Mouse (Mus musculus): ENCODE results near the gene St13. TPM values are rescaled to one million over a fixed set of nuclear protein-coding genes. Genes with fewer than 3 reads are reported as not detected.

Gene St13
- polyA plus RNA-seq, 1 experiment from 2014 or later, result 115 TPM

DNA sequence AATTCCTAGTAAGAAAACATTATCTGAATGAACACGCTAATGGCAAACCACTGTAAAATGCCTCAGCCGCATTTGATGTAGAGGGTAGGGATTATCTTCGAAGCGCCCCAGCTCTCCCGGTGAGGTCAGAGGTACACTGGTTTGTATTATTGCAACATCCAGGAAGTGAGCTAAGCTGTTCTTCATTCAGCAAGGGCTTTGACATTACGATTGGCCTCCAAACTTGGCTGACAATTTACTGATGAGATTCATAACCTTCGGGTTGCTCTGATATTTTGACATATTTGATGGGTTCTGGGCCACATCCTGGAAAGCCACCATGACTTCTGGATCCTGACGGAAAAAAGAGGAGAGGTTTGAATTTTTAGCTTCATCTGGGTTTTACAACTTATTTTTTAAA lies 34.6 kb downstream of the St13 start:
- 78% methylated on average over 8 of the region's 8 CpGs for WGBS
- H3K9ac ChIP-seq, result no peak overlapping the region
- ATAC-seq (ENCODE audit: extremely low read depth, insufficient number of reproducible peaks, low FRiP score, low TSS enrichment), result no peak
- peaks cover 76% of the 10 kb centered on the region for H3K36me3 ChIP-seq
- H3K4me3 ChIP-seq, result no peak overlapping the region
- H3K4me2 ChIP-seq, result no peak overlapping the region
- no peak overlapping the region for H3K27ac ChIP-seq (replicated peaks)
- no peaks in the 10 kb centered on the region for H3K27me3 ChIP-seq (replicated peaks)
- H3K4me1 ChIP-seq, result peaks cover 8% of the 10 kb centered on the region
- H3K9me3 ChIP-seq, result no peaks in the 10 kb centered on the region

DNA sequence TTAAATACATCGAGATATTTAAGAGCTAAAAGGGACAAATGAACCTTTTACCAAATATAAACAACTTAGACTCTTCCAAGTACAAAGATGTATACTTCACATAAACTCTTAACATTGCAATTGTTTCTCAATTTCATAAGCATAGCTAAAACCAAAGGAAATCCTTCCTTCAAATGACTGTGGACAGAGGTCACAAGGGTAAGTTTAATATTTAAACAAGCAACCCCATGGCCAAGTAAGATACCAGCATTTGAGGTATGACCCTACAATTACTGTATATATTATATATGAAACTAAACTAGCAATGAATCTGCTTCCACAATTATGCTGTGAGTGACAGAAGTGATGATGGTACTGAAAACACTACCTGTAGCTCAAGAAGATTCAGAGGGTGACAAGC lies 35.6 kb downstream of the St13 start:
- Histone ChIP-seq H3K27me3 (replicated peaks) (no peaks in the 10 kb centered on the region), H3K27ac (replicated peaks) (no peak overlapping the region)
- ATAC-seq (ENCODE audit: extremely low read depth, insufficient number of reproducible peaks, low FRiP score, low TSS enrichment), result no peak

DNA sequence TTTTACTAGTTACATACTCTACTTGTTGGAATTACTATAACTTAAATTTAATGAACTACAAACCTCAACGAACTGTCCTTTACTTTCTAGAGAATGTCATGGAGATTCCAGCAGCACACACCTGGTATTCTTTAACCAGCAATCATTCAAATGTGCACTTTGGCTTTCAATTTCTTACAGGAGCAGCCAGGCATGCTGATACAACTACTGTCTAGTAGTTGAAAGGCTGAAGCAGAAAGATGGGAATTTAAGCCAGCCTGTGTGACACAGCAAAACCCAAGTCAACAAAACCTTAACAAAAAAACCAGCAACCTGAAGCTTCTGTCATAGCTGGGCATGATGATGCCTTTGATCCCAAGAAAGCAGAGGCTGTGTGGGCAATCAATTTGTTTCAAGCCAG lies 37.4 kb downstream of the St13 start:
- Histone ChIP-seq H3K27me3 (replicated peaks) (no peaks in the 10 kb centered on the region), H3K4me3 (no peak overlapping the region), H3K4me2 (no peak overlapping the region), H3K9me3 (no peaks in the 10 kb centered on the region), H3K4me1 (peaks cover 23% of the 10 kb centered on the region), H3K9ac (no peak overlapping the region), H3K27ac (replicated peaks) (no peak overlapping the region), H3K36me3 (peaks cover 50% of the 10 kb centered on the region)
- WGBS, result 78% methylated on average over 1 of the region's 1 CpGs
- ATAC-seq (ENCODE audit: extremely low read depth, insufficient number of reproducible peaks, low FRiP score, low TSS enrichment), result no peak

More for the DNA sequence above, 35.6 kb downstream of the St13 start:
- Histone ChIP-seq H3K36me3 (peaks cover 66% of the 10 kb centered on the region), H3K9me3 (no peaks in the 10 kb centered on the region), H3K4me1 (peaks cover 17% of the 10 kb centered on the region), H3K4me2 (no peak overlapping the region), H3K4me3 (no peak overlapping the region), H3K9ac (no peak overlapping the region)
- WGBS, result 85% methylated on average over 1 of the region's 1 CpGs

DNA sequence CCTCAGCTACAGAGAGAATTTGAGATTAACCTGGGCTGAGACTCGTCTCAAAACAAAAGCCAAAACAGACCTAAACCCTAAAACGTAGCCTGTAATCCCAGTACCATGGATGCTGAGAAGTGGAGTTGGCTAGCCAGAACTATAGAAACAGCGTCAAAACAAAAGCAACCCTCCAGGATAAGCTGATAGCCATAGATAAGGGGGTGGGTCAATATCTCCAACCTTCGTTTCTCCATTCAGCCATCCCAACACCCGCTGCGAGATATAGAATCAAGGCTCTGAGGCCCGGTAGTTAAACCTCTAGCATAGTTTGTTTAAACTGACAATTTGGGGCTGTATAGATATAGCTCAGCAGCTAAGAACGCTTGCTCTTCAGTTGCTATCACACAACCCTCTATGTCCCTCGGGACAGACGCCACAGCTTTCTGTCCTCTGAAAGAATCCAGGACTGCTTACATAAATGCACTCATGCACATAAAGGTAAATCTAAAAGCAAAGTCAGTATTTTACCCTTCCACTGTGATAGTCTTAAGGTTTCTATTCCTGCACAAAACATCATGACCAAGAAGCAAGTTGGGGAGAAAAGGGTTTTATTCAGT lies 38.4 kb downstream of the St13 start:
- H3K9me3 ChIP-seq, result no peaks in the 10 kb centered on the region
- H3K4me3 ChIP-seq, result peak overlapping the region; percentile 73; the same call in 1 of the 2 replicates
- H3K9ac ChIP-seq, result peak overlapping the region; percentile 33
- peaks cover 40% of the 10 kb centered on the region for H3K36me3 ChIP-seq
- peak overlapping the region; percentile 57 for H3K27ac ChIP-seq (replicated peaks)
- WGBS, result 19% methylated on average over 10 of the region's 10 CpGs
- H3K27me3 ChIP-seq (replicated peaks), result no peaks in the 10 kb centered on the region
- H3K4me2 ChIP-seq, result peak overlapping the region; percentile 88
- peaks cover 23% of the 10 kb centered on the region for H3K4me1 ChIP-seq
- ATAC-seq (ENCODE audit: extremely low read depth, insufficient number of reproducible peaks, low FRiP score, low TSS enrichment), result no peak

DNA sequence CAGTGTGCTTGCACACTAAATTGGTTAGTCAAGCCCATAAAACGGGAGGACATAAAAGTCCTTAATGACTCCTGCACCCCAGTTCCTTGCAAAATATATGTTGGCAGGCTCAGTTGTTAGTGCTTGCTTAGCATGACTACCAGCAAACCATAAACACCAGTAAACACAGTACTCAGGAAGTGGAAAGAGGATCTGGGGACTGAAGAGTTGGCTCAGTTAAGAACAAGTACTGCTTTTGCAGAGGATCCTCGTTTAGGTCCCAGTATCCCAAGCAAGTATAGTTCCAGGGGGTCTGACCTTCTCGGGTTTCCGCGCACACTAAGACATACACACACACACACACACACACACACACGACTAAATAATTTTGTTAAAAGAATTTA lies 38.9 kb downstream of the St13 start:
- Histone ChIP-seq H3K4me2 (peak overlapping the region; percentile 88), H3K36me3 (peaks cover 35% of the 10 kb centered on the region), H3K4me1 (peaks cover 23% of the 10 kb centered on the region), H3K9ac (peak overlapping the region; percentile 20), H3K9me3 (no peaks in the 10 kb centered on the region), H3K4me3 (peak overlapping the region; percentile 73), H3K27me3 (replicated peaks) (no peaks in the 10 kb centered on the region), H3K27ac (replicated peaks) (peak overlapping the region; percentile 57)
- WGBS, result 41% methylated on average over 6 of the region's 6 CpGs
- 0 out of 2 replicates have a peak, but pooled peaks have one; percentile 2 for ATAC-seq (ENCODE audit: extremely low read depth, insufficient number of reproducible peaks, low FRiP score, low TSS enrichment)

DNA sequence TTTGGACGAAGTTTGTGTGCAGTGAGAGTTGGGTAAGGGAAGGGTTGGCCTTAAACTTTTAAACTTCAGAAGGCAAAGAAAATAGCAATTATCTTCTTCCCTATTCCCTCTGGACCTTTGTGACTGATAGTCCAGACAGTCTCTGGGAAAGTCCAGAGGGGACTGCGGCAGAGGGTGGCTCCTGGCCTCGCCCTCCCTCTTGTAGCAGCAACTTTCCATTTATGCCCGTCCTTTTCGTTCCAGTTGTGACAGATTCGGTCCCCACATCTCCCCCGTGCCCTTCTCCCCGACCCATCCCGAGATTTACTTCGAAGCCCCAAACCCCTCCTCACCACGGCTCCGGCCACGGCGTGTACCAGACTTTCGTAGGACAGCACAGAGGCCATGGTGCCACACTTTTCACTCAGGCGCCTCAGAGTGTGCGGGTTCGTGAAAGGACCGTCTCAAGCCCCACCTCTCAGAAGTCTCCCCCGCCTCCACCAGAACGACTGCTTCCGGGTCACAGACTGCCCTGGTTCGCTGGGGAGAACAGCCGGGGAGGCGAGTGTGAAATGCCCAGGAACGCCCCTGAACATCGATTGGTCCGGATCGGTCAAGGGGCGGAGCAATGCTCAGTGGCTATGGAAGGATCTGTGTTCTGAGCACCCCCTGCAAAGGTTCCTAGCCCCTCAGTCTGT lies 39.4 kb downstream of the St13 start, which contains the start of gene Slc25a17:
Gene Slc25a17, minus strand, starts transcription at position 468 of the 677 bp plus-strand sequence.
- Histone ChIP-seq H3K4me1 (peaks cover 23% of the 10 kb centered on the region), H3K27me3 (replicated peaks) (no peaks in the 10 kb centered on the region), H3K27ac (replicated peaks) (peak within 1 kb of the TSS; percentile 88), H3K9ac (peak within 1 kb of the TSS; percentile 90), H3K4me2 (peak within 1 kb of the TSS; percentile 88), H3K4me3 (peak within 1 kb of the TSS; percentile 73), H3K9me3 (no peaks in the 10 kb centered on the region), H3K36me3 (peaks cover 31% of the 10 kb centered on the region)
- WGBS, result 1% methylated on average over 30 of the region's 30 CpGs
- peak; percentile 92 for ATAC-seq (ENCODE audit: extremely low read depth, insufficient number of reproducible peaks, low FRiP score, low TSS enrichment)

DNA sequence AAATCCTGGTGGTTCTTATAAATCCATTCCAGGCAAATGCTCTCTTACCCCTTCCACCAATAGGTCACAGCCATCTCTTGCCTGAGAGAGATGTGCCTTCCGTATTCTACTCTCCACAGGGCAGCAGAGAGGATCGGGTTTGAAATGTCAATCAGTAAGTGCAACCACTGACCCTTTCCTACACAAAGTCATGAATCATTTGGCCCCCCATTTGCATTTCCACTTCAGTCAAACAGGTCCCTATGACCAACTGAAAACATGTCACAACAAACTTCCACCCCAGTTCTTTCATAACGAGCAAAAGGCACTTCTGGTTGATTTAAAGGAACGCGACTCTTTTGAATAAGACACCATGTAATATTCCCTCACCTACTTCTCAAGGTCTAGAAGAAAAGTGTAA lies 40.5 kb downstream of the St13 start:
- no peak for ATAC-seq (ENCODE audit: extremely low read depth, insufficient number of reproducible peaks, low FRiP score, low TSS enrichment)
- H3K27me3 ChIP-seq (replicated peaks), result no peaks in the 10 kb centered on the region
- 85% methylated on average over 5 of the region's 5 CpGs for WGBS
- H3K4me3 ChIP-seq, result peak overlapping the region; percentile 73
- no peak overlapping the region for H3K27ac ChIP-seq (replicated peaks)
- peaks cover 23% of the 10 kb centered on the region for H3K36me3 ChIP-seq
- no peak overlapping the region for H3K9ac ChIP-seq
- H3K4me1 ChIP-seq, result peaks cover 23% of the 10 kb centered on the region
- no peaks in the 10 kb centered on the region for H3K9me3 ChIP-seq
- H3K4me2 ChIP-seq, result peak overlapping the region; percentile 88

DNA sequence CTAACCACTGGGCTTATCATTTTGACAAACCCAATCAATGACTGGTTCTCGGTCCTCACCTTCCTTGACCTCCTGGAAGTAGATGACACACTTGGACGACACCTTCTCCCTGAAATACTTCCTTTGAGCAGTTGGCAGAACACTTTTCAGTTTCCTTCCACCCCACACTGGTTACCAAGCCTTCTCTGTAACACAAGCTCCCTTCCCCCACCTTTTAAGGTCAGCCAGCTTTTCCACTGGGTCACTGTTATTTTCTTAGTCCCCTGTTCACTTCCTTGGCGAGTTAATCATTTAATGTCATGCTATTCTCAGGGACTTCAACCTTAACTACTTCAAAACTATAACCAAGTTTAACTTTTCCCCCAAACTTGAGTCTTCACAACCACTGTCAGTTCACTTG lies 40.9 kb downstream of the St13 start:
- no peak overlapping the region for H3K4me2 ChIP-seq
- H3K36me3 ChIP-seq, result peaks cover 22% of the 10 kb centered on the region
- H3K27me3 ChIP-seq (replicated peaks), result no peaks in the 10 kb centered on the region
- ATAC-seq (ENCODE audit: extremely low read depth, insufficient number of reproducible peaks, low FRiP score, low TSS enrichment), result no peak
- no peaks in the 10 kb centered on the region for H3K9me3 ChIP-seq
- H3K27ac ChIP-seq (replicated peaks), result no peak overlapping the region
- H3K4me1 ChIP-seq, result peaks cover 23% of the 10 kb centered on the region
- WGBS, result 75% methylated on average over 3 of the region's 3 CpGs
- H3K9ac ChIP-seq, result no peak overlapping the region
- no peak overlapping the region for H3K4me3 ChIP-seq

DNA sequence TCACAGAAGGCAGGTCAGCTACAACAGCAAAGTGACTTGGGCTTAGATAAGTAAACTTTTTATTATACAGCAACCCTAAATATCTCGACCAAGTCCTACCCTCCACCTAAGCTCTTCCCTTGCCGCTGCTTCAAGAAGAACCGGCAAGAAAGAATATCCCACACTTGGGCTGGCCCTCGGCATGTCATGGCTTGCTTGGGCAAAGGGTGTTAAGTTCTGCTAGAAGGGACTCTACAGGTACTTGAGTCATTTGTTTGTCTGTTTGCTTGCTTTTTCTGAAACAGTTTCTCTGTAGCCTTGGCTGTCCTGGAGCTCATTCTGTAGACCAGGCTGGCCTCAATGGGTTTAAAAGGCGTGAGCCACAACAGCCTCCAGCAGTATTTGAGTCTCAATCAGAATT lies 42.9 kb downstream of the St13 start:
- peaks cover 23% of the 10 kb centered on the region for H3K4me1 ChIP-seq
- H3K4me3 ChIP-seq, result no peak overlapping the region
- H3K4me2 ChIP-seq, result no peak overlapping the region
- no peak overlapping the region for H3K9ac ChIP-seq
- ATAC-seq (ENCODE audit: extremely low read depth, insufficient number of reproducible peaks, low FRiP score, low TSS enrichment), result no peak
- H3K27ac ChIP-seq (replicated peaks), result no peak overlapping the region
- no peaks in the 10 kb centered on the region for H3K9me3 ChIP-seq
- H3K27me3 ChIP-seq (replicated peaks), result no peaks in the 10 kb centered on the region
- 51% methylated on average over 5 of the region's 5 CpGs for WGBS
- peaks cover 10% of the 10 kb centered on the region; the same call in 1 of the 2 replicates for H3K36me3 ChIP-seq

DNA sequence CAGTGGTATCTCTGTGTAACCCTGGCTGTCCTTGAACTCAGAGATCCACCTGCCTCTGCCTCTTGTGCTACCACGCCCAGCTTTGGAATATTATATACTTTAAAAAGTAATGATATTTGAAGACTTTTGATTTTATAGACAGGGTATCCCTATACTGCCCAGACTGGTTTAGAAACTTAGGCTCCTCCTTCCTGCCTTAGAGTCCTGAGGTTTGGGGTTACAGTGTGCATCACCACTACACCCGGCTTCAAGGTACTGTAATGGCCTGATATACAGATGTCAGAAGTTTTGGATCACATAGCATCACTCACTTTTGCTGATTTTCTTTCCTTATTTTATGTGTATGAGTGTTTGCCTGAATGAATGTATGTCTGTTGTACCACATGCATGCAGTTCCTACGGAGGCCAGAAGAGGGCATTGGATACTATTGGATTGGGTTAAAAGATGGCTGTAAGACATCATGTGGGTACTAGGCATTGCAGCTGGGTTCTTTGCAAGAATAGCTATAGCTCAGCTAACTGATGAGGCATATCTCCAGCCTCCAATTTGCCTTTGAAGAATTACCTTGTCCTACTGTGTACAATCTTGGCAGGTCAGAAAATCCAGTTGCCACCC lies 44.6 kb downstream of the St13 start:
- H3K36me3 ChIP-seq, result peaks cover 10% of the 10 kb centered on the region
- H3K4me3 ChIP-seq, result no peak overlapping the region
- H3K4me1 ChIP-seq, result peaks cover 19% of the 10 kb centered on the region
- H3K9ac ChIP-seq, result no peak overlapping the region
- ATAC-seq (ENCODE audit: extremely low read depth, insufficient number of reproducible peaks, low FRiP score, low TSS enrichment), result no peak
- H3K4me2 ChIP-seq, result no peak overlapping the region
- 61% methylated on average over 3 of the region's 3 CpGs for WGBS
- no peak overlapping the region for H3K27ac ChIP-seq (replicated peaks)
- H3K27me3 ChIP-seq (replicated peaks), result no peaks in the 10 kb centered on the region
- no peaks in the 10 kb centered on the region for H3K9me3 ChIP-seq

DNA sequence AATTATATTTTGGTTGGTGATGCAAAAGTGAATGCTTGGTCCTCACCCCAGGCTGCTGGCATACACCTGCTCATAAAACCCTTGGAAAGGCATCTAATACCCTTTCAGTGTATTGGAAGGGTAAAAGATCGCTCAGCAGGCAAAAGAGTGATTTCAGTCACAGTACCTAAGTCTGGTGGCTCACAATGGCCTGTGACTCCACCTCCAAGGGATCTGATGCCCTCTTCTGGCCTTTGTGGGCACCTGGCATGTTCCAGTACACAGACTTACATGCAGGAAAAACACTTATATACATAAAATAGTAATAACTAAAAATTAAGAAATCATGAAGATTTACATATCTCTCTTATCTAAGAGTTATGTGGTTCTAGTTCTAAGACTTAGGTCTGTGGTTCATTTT lies 47.2 kb downstream of the St13 start:
- Histone ChIP-seq H3K4me2 (no peak overlapping the region), H3K27ac (replicated peaks) (no peak overlapping the region), H3K36me3 (peaks cover 10% of the 10 kb centered on the region), H3K9me3 (no peaks in the 10 kb centered on the region), H3K4me3 (no peak overlapping the region), H3K4me1 (peaks cover 6% of the 10 kb centered on the region), H3K27me3 (replicated peaks) (no peaks in the 10 kb centered on the region), H3K9ac (no peak overlapping the region)
- 61% methylated on average over 1 of the region's 1 CpGs for WGBS
- ATAC-seq (ENCODE audit: extremely low read depth, insufficient number of reproducible peaks, low FRiP score, low TSS enrichment), result no peak
